Mouse (Mus musculus) gastrocnemius, postnatal 25 days (tissue): Measurements from ENCODE around the gene Gtf2ird1. TPM values are rescaled to one million over a fixed set of nuclear protein-coding genes. Genes with fewer than 3 reads are reported as not detected.
"Not testable (repeated sequence)": the region's sequence is repeated elsewhere in the genome, so short reads cannot be mapped to it uniquely, and the experiment has no call there.

Experiments
- DNase-seq: peaks from one replicate; pipeline ENCODE4 v3.0.0; 2022
- total RNA-seq, 2 experiments: library from RNA; stranded (reverse); gene quantifications; 1 replicate in 1 of 2; 2 replicates in 1 of 2; pipeline ENCODE4 v1.2.3; 2021

Gene Gtf2ird1
- total RNA-seq, 2 experiments from 2014 or later = 9.6 to 9.9 TPM

DNA sequence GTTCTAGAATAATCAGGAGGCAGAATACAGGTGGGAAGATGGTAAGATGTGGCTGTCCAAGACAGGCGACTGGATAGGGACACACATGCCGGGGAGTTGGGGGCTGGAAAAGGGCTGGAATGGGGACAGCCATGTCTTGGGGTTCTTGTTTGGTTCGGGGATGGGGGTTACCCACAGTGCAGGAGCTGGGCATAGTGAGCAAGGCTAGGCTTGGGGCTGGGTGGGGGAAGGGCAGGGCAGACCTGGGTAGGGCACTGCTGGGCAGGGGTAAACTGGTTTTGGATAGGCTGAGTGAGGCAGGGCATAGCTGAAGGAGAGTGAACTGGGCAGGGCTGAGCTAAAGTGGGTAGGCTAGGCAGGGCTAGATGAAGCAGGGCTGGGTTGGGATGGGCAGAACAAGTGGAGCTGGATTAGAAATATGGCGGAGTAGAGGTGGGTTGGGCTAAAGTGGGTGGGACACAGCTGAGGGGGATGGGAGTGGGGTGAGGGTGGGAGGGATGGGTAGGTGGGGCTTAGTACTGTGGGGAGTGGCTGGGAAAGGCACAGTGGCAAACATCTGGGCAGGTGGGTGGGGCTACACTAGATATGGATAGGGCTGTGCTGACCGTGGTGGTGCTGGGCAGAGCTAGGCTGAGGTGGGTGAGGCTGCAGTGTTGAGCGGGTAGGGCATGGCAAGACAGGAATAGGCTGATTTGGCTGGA is 46.8 kb downstream of the Gtf2ird1 start:
- no peak for DNase-seq

DNA sequence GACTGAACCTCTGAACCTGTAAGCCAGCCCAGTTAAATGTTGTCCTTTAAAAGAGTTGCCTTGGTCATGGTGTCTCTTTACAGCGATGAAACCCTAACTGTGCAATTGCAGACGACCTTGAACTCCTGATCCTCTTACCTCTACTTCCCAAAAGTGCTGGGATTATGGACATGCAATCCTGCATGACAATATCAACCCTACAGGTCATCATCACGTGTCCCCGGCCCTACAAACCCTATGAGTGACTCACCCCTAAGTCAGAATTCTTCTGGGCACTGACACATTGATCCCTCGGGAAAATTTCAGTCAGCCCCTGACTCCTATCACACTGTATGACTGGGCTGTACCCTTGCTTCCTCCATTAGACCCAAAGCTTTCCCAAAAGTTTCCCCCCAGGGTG is 48.4 kb downstream of the Gtf2ird1 start:
- DNase-seq = no peak

DNA sequence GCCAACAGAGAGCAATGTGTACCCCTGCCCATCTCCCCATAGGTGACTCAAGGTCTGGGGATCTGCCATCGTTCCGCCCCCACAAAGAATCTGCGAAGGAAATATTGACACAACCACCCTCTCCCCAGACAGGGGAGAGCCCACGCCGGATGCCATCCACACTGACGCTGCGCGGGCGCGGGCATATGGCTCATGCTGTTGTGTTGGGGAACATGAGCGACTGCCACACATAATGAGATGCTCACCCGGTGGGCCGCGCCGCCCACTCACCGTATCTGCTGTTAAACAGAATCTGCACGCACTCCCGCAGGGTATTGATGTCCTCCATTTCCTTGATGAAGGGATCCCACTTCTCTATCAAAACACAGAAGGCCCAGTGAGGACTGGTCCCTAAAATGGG is 54.7 kb downstream of the Gtf2ird1 start:
- no peak for DNase-seq

DNA sequence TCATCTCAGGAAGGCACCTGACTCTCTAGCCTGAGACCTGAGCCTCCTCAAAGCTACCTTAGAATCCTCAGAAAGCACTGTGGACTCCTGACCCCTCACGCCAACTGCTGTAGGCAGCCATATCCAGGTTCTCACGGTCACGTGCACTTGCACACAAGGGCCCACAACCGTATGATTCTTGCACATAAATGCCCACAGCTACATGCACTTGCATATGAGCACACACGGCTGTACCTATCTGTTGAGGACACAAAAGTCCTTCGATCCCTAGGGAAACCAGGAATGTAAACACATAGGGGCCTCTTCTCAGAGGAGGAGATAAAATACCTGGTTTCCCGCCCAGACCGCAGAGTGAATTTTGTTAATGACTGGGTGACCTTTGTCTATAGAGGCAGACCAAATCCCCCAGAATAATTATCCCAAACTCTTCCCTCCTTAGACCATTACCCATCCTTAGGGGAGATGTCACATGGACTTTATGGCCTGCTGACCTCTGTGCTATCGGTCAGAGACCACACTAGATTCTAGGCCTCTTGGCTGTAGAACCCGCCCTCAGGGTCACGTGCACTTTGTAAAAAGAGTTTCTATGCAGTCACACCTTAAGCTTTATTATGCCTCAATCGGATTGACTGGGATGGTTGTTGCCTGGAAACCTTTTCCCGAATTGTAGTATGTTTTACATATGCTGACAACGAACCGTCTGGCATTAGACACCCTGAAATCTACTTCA is 58.9 kb downstream of the Gtf2ird1 start:
- DNase-seq = no peak

DNA sequence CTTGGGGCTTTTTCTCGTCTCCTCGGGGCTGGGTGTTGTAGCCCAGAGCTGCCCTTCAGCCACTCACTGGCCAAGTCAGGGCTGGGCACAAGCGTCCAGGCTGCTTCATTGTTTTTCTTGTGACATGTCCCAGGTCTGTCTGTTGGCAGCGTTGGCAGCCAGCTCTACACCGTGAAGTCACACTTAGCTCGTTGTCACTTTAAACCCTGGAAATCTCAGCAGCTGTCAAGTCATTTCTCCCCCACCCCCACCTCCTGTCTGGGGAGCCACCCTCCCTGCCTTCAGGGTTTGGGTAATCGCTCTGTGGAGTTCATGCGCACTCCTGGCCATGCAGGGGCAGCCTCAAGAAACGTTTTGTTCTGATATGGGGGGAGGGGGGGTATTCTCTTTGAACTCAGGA is 60.0 kb downstream of the Gtf2ird1 start:
- DNase-seq = no peak

DNA sequence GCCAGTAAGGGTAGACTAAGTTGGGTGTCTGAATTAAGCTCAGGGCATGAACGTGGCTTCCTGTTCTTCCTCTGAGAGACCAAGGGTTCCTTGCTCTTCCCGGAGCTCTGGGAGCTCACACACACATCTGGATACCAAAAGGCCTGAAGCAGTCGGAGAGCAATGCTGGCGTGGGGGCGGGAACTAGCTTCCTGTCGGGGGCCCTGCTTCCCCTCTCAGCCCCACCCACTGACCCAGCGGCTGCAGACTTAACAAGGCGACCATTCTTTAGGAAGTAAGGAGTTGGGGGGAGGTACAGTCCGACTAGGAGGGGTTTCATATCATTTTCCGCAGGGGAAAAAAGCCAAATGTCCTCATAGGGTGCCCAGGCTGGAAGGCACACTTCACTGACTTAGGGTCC is 61.9 kb downstream of the Gtf2ird1 start:
- peak; percentile 38 for DNase-seq

DNA sequence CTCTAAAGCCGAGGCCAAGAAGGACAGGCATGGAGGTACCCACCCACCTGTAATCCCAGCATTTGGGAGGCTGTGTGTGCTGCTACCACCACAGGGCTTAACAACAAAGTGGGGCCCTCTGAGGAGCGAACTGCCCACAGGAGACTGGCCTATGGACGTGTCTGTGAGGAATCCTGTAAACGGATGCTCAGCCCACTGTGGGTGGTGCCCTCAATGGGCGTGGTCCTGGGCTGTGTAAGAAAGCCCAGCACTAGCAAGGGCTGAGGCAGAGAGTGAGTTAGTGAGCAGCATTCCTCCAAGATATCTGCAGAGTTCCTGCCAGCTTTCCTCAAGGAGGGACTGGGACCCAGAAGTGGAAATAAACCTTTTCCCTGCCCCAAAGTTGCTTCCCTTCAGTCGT is 62.9 kb downstream of the Gtf2ird1 start:
- DNase-seq = no peak

DNA sequence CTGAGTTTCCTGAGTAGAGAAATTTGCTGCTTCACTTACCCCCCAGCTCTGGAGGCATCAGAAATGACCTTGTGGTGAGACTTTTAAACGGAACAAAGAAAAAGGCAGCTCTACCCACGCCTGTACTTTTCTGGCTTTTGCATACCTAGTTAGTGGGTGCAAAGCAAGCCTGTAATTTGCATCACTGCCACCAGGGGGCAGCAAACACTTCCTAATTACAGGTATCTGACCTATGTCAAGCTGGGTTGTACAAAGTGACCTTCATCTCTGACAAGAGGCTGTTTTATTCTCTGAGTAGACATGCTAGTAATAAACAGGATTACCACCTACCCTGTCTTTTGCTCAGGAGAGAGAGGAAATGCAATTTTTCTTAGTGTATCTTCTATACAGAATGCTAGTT is 71.4 kb downstream of the Gtf2ird1 start:
- DNase-seq = peak; percentile 41

DNA sequence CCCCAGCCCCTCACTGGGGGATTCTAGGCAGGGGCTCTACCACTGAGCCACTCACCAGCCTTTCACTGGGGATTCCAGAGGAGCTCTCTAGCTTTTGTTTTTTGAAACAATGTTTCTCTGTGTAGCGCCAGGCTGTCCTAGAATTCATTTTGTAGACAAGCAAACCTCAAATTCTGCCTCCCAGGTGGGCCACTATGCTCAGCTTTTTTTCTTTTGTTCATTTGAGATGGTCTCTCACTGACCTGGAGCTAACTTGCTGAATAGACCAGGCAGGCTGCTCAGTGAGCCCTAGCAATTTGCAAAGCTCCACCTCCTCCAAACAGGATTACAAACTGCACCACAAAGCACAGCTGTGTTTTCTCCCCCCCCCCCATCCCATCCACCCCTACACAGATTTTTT is 81.3 kb downstream of the Gtf2ird1 start:
- no peak for DNase-seq

DNA sequence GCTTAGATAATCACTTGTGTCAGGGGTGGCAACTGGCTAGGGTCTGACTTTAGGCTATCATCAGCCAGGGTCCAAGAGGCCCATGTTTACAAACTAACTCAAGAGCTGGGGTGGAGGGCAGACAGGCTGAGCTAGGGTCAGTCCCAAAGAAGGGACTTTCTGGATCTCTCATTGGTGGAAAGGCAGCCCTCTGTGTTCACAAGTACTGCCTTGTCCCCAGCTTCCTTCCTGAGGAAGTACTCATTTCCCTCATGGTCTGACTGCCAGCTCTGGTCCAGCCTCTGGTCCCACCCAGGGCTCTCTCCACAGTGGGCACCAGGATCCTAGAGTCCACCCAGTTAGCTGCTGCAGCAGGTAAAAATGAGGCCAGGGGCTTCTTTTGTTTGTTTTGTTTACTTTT is 82.0 kb downstream of the Gtf2ird1 start:
- peak; percentile 30 for DNase-seq

DNA sequence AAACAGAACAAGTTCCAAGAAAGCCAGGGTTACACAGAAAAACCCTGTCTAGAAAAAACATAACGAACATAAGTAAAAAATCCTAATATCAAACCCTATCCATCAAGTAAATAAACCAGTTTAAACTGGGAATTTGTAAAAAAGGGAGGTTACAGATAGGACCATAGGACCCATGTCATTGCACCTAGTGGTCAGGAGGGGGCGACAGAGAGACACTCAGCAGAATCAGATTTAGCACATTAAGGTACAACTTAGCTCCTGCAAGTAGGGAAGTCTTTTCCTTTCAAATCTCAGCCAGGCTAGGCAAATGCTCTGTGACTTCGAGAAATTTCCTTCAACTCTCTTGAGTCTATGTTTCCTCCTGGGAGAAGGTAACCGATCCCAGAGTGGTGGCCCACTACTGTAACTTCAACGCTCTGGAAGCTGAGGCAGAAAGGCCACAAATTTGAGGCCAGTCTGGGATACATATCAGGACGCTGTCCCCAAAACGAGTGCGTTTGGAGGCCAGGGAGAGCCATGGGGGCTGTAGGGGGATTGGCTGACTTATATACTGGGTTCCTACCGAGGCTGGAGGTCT is 82.5 kb downstream of the Gtf2ird1 start:
- no peak for DNase-seq

DNA sequence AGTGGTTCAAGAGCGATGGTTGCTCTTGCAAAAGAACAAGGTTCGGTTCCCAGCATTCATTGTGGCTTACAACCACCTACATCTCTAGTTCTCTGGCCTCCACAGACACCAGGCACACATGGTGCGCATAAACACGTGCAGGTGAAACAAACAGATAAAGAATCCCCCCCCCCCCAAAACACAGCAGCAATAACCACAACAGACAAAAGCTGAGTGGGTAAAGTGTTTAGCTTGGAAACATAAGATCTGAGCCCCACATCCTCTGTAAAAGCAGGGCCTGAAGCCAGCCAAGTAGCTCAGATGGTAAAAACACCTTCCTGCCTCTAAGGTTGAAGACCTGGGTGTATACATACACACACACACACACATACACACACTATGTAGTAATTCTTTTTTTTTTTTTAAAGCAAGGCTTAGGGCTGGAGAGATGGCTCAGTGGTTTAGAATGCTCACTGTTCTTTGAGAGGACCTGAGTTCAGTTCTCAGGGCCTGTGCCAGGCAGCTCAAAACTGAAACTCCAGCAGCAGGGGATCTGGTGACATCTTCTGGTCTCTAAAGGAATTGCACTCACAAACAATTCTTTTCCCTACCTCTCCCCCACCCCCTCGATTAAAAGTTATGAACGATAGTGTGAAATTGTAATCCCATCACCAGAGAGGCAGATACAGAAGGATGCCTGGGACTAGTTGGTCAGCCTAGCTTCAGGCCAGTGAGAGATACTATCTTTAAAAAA is 83.4 kb downstream of the Gtf2ird1 start:
- no peak for DNase-seq

DNA sequence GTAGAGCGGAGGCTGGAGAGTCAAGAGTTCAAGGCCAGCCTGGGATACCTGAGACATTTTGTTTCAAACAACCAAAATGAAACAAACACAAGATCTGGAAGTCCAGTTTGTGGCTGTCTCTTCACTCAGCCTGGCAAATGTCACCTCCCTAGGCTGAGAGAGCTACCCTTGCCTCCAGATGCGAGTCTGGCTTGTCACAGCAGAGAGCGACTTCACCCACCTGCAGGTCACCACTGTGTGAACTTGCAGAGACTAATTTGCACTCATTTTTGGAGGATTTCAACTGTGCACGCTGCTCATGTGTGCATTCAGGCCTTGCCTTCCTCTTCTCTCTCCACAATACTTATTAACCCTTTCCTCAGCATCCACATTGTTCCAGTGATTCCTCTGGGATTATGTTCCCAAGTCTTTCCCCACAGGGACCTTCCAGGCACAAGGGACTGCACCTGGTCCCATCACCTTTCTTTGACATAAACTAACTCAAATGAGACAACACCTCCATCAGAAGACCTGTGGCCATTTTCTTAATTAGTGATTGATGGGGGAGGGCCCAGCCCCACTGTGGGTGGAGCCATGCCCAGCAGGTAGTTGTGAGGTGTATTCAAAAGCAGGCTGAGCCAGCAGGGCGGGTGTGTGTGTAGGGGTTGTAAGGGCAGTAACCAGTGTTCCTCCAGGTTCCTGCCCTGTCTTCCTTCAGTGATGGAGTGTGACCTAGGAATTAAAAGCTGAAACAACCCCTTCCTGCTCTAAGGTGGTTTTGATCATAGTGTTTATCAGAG is 84.8 kb downstream of the Gtf2ird1 start:
- DNase-seq = no peak

DNA sequence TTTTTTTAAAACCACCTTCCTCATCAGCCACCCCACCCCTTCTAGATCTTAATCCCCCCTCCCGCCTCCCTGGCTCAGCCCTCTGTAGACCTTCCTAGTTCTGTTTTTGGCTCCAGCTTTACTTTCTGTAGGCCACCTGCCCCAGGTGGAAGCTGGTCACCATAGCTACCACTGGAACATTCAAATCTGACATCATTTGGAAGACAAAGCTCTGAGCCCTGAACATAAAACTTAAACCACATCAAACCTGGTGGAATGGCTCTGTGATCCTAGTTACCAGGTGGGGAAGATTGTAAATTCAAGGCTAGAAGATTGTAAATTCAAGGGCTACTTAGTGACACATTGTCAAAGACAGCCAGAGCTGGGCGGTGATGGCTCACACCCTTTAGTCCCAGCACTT is 85.7 kb downstream of the Gtf2ird1 start:
- DNase-seq = no peak

DNA sequence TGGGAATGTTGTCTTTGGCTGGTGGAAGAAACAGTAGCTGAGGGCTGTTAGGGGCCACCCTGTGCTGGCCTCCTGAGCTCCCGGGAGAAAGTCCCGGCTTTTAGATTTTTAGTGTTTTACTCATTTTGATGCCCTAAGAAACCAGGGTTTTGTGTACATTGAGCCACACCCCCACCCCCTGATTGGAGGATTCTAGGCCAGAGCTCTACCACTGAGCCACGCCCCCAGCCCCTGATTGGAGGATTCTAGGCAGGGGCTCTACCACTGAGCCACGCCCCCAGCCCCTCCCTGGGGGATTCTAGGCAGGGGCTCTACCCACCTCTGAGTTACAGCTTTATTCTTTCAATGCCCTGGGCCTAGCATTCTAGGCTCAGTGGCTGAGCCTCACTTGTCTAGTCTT is 97.4 kb downstream of the Gtf2ird1 start:
- DNase-seq = no peak

DNA sequence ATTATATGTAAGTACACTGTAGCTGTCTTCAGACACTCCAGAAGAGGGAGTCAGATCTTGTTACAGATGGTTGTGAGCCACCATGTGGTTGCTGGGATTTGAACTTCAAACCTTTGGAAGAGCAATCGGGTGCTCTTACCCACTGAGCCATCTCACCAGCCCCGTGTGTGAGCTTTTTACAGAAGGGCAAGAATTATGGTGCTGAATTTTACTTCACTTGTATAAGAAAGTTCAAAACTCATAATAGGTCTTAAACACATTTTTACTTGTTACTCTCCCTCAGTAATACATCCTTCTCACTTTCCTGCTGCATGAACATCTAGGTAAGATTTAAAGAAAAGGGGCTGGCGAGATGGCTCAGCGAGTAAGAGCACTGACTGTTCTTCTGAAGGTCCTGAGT is 101.1 kb downstream of the Gtf2ird1 start:
- DNase-seq = not testable (repeated sequence)

DNA sequence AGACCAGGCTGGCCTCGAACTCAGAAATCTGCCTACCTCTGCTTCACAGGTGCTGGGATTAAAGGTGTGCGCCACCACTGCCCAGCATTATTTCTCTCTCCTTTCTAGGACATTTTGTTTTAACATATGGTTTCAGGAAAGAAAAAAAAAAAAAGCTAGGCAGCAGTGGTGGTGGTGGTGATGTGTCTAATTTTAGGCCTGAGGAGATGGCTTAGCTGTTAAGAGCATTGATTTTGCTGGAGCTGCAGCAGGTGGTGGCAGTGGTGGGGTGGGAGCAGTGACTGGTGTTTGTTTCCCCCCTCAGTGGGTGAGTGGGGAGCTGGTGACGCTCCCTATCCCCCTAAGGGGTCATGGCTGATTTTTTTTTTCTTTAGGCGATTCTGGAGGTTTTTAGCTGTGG is 103.4 kb downstream of the Gtf2ird1 start:
- DNase-seq = no peak

DNA sequence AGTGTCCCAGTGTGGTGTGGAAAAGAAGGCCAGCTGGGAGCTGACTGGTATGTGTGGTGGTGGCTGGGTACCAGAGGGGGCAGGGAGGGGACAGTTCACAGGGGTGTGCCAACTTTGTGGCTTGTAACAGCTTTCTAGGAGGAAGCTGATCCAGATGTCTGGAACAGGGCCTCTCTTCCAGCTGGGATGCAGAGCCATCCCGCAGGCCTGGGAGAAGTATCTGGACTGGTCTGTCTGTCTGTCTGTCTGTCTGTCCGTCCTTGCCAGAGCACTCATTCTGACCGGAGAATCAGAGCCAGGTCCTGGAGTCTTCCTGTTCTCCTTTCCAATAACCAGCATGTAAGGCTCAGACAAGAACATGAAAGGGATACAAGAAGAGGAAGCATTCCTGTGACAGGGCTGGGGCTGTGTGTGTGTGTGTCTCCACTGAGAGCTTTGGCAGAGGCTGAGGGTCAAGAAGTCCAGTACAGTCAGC is 104.0 kb downstream of the Gtf2ird1 start:
- DNase-seq = peak; percentile 28

DNA sequence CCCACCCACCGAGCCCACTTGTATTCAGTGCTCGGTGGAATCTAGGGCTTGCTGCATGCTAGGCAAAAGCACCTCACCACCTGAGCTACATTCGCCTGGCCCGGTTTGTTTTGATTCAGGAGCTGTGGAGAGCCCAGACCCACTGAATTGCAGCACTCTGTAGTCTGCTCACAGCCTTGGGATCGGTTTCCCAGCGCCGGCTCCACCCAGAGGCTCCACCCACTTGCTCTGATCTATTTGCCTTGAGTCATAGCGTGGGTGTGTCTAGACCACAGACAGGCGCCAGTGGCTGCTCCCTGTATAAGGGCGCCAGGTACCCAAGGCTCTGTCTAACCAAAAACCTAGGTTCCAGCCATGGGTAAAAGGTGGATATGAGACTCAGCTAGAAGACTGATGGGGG is 105.9 kb downstream of the Gtf2ird1 start:
- DNase-seq = peak; percentile 67

DNA sequence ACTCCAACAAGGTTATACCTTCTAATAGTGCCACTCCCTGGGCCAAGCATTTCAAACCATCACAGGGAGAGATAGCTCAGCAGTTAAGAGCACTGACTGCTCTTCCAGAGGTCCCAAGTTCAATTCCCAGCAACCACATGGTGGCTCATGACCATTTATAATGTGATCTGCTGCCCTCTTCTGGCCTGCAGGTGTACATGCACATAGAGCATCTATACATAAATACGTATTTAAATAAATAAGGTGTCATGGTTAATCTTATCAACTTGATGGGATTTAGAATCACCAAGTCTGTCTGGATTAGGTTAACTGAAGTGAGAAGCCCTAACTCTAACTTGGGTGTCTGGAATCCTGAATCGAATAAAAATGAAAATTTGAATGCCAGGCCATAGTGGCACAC is 109.5 kb downstream of the Gtf2ird1 start:
- DNase-seq = no peak

DNA sequence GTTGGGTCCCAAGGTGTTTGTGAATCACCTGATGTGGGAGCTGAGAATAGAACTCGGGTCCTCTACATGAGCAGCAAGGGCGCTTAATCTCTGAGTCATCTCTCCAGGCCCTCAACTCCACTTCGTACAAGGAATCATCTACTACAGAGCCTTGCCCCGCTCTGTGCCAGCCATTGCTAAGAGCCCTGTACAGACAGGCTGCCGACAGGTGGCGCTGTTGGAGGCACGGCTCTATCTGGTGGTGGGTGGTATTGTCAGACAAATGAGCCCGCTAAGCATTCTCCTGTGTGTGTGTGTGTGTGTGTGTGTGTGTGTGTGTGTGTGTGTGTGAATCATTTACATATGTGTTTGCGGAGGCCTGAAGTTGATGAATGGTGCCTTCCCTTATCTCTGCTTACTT is 111.1 kb downstream of the Gtf2ird1 start:
- no peak for DNase-seq

DNA sequence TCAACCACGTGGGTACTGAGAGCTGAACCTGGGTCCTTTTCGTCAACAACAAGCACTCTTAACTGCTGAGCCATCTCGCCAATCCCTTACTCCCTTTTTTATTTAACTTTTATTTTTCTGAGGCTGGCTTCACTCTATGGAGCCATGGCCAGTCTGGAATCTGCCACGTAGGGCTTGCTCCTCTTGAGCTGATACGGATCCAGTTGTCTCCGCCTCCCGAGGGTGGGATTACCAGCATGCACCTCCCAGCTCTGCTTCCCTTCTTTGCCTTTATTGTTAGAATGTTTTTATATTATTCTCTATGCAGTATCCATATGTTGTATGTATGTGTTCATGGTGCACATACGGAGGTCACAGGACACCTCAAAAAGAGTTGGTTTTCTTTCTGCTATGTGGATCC is 112.4 kb downstream of the Gtf2ird1 start:
- DNase-seq = no peak
